Mouse (Mus musculus) intestine, embryonic 14.5 days (tissue): ENCODE data around the gene Slc25a41. TPM values are rescaled to one million over a fixed set of nuclear protein-coding genes. Genes with fewer than 3 reads are reported as not detected.

Experiments
- ATAC-seq: fragments of 200-750 bp; cut with Nextera tagmentation; replicated peaks from 2 replicates; pipeline ENCODE4 v1.8.0; 2017; ENCODE audit warnings: low read depth, moderate number of reproducible peaks, moderate TSS enrichment, moderate library complexity; ENCODE audit not compliant: low FRiP score, low TSS enrichment
- DNase-seq: peaks from one replicate; pipeline ENCODE4 v3.0.0-alpha.2; 2018; ENCODE audit warnings: low spot score
- H3K27ac ChIP-seq: fragments of 300-500 bp; sonication (generic); 2 replicates; pipeline ENCODE4 v1.5.1; 2014; ENCODE audit warnings: low read depth, mild to moderate bottlenecking, control low read depth
- H3K27me3 ChIP-seq: fragments of 300-500 bp; sonication (generic); replicated peaks from 2 replicates; pipeline ENCODE4 v1.6.1; 2014; ENCODE audit warnings: low read length, control low read depth; ENCODE audit not compliant: control insufficient read depth, insufficient read depth
- H3K36me3 ChIP-seq: fragments of 300-500 bp; sonication (generic); 2 replicates; pipeline ENCODE4 v1.6.1; 2014; ENCODE audit warnings: low read length, control low read depth; ENCODE audit not compliant: control insufficient read depth, insufficient read depth
- H3K4me1 ChIP-seq: fragments of 300-500 bp; sonication (generic); replicated peaks from 2 replicates; pipeline ENCODE4 v1.6.1; 2014; ENCODE audit warnings: low read length, control low read depth, mixed read lengths; ENCODE audit not compliant: control insufficient read depth, insufficient read depth
- H3K4me2 ChIP-seq: fragments of 300-500 bp; sonication (generic); 2 replicates; pipeline ENCODE4 v1.6.1; 2014; ENCODE audit warnings: low read length
- H3K4me3 ChIP-seq: fragments of 300-500 bp; sonication (generic); 2 replicates; pipeline ENCODE4 v1.5.1; 2014; ENCODE audit warnings: low read depth, low read length, control low read depth, mixed read lengths
- H3K9ac ChIP-seq: fragments of 300-500 bp; sonication (generic); 2 replicates; pipeline ENCODE4 v1.6.1; 2014; ENCODE audit warnings: mild to moderate bottlenecking, low read length
- H3K9me3 ChIP-seq: fragments of 300-500 bp; sonication (generic); 2 replicates; pipeline ENCODE4 v1.6.1; 2016; ENCODE audit warnings: low read length, control low read depth; ENCODE audit not compliant: control insufficient read depth
- WGBS: fragments of 180-500 bp; shearing (Covaris S2); extraction: QIAGEN DNeasy Blood & Tissue Kit; methylation state at CpG from one replicate; pipeline ENCODE4 v1.1.7; 2014; 5-methylcytosine and 5-hydroxymethylcytosine counted together
- polyA plus RNA-seq: library from polyadenylated mRNA; unstranded; fragments of >200 nt; fragmentation: Nextera tagmentation; extraction: Ambion mirVana; gene quantifications from 2 replicates; pipeline ENCODE4 v1.2.1, GENCODE M21; 2014

The Slc25a41 gene
- polyA plus RNA-seq, 1 experiment from 2014 or later, result not detected

GRCm38 (mm10) chr17:57031661-57032420, 9.6 kb downstream of the Slc25a41 start:
- H3K36me3 ChIP-seq, result peaks cover 23% of the 10 kb centered on the region
- peak; percentile 98 for DNase-seq
- peak overlapping the region; percentile 79 for H3K4me3 ChIP-seq
- peak overlapping the region; percentile 47 for H3K9ac ChIP-seq
- H3K4me2 ChIP-seq, result peak overlapping the region; percentile 65
- under 1% methylated on average over 38 of the region's 38 CpGs for WGBS
- ATAC-seq, result peak; percentile 99
- no peaks in the 10 kb centered on the region for H3K9me3 ChIP-seq
- peak overlapping the region; percentile 83 for H3K27ac ChIP-seq
- peaks cover 13% of the 10 kb centered on the region for H3K4me1 ChIP-seq
- H3K27me3 ChIP-seq, result no peaks in the 10 kb centered on the region

- peak; percentile 0; the same call in 1 of the 2 replicates for ATAC-seq
- H3K27ac ChIP-seq, result peak within 1 kb of the TSS; percentile 93
- WGBS, result under 1% methylated on average over 69 of the region's 99 CpGs
Measured at GRCm38 (mm10) chr17:57030931-57031660, 10.4 kb downstream of the Slc25a41 start, which contains the start of gene Khsrp. Gene Khsrp, minus strand, starts transcription at chr17:57031522.

GRCm38 (mm10) chr17:57029691-57030090, 11.8 kb downstream of the Slc25a41 start:
- peak overlapping the region; percentile 85 for H3K4me2 ChIP-seq
- peak overlapping the region; percentile 99 for H3K9ac ChIP-seq
- no peak overlapping the region for H3K27ac ChIP-seq

More at GRCm38 (mm10) chr17:57030931-57031660, 10.4 kb downstream of the Slc25a41 start, which contains the start of gene Khsrp:
- DNase-seq, result peak; percentile 64
- peak within 1 kb of the TSS; percentile 85 for H3K4me2 ChIP-seq
- H3K9ac ChIP-seq, result peak within 1 kb of the TSS; percentile 99
- H3K4me1 ChIP-seq, result peaks cover 13% of the 10 kb centered on the region
- H3K4me3 ChIP-seq, result peak within 1 kb of the TSS; percentile 79
- no peaks in the 10 kb centered on the region for H3K9me3 ChIP-seq
- no peaks in the 10 kb centered on the region for H3K27me3 ChIP-seq
- peaks cover 31% of the 10 kb centered on the region for H3K36me3 ChIP-seq

GRCm38 (mm10) chr17:57027471-57027870, 14.0 kb downstream of the Slc25a41 start:
- no peak overlapping the region for H3K4me2 ChIP-seq
- DNase-seq (no peak), ATAC-seq (no peak)
- H3K27ac ChIP-seq, result no peak overlapping the region
- no peak overlapping the region for H3K4me3 ChIP-seq
- peaks cover 13% of the 10 kb centered on the region for H3K4me1 ChIP-seq
- H3K9ac ChIP-seq, result no peak overlapping the region
- WGBS, result 86% methylated on average over 4 of the region's 4 CpGs
- H3K27me3 ChIP-seq, result no peaks in the 10 kb centered on the region
- H3K36me3 ChIP-seq, result peaks cover 67% of the 10 kb centered on the region
- H3K9me3 ChIP-seq, result no peaks in the 10 kb centered on the region

More at GRCm38 (mm10) chr17:57029691-57030090, 11.8 kb downstream of the Slc25a41 start:
- H3K9me3 ChIP-seq, result no peaks in the 10 kb centered on the region
- no peaks in the 10 kb centered on the region for H3K27me3 ChIP-seq
- H3K4me3 ChIP-seq, result peak overlapping the region; percentile 79
- WGBS, result 29% methylated on average over 8 of the region's 8 CpGs
- H3K4me1 ChIP-seq, result peaks cover 13% of the 10 kb centered on the region
- no peak for DNase-seq
- no peak for ATAC-seq
- H3K36me3 ChIP-seq, result peaks cover 45% of the 10 kb centered on the region

GRCm38 (mm10) chr17:57020960-57021359, 20.5 kb downstream of the Slc25a41 start:
- ATAC-seq, result no peak
- peaks cover 62% of the 10 kb centered on the region for H3K36me3 ChIP-seq
- no peaks in the 10 kb centered on the region for H3K9me3 ChIP-seq
- H3K27me3 ChIP-seq, result no peaks in the 10 kb centered on the region
- no peak overlapping the region for H3K27ac ChIP-seq
- no peaks in the 10 kb centered on the region for H3K4me1 ChIP-seq
- H3K9ac ChIP-seq, result no peak overlapping the region
- DNase-seq, result no peak
- H3K4me2 ChIP-seq, result no peak overlapping the region
- WGBS, result 93% methylated on average over 5 of the region's 5 CpGs
- no peak overlapping the region for H3K4me3 ChIP-seq

GRCm38 (mm10) chr17:57019693-57020092, 21.8 kb downstream of the Slc25a41 start:
- WGBS, result 89% methylated on average over 2 of the region's 2 CpGs
- H3K27me3 ChIP-seq, result no peaks in the 10 kb centered on the region
- no peak overlapping the region for H3K27ac ChIP-seq
- DNase-seq (no peak), ATAC-seq (no peak)
- no peaks in the 10 kb centered on the region for H3K4me1 ChIP-seq
- no peaks in the 10 kb centered on the region for H3K9me3 ChIP-seq
- no peak overlapping the region for H3K4me2 ChIP-seq
- H3K9ac ChIP-seq, result no peak overlapping the region
- H3K4me3 ChIP-seq, result no peak overlapping the region
- peaks cover 50% of the 10 kb centered on the region for H3K36me3 ChIP-seq

- 69% methylated on average over 13 of the region's 13 CpGs for WGBS
- no peak for DNase-seq
- H3K4me2 ChIP-seq, result peak overlapping the region; percentile 79
- peaks cover 11% of the 10 kb centered on the region; the same call in 1 of the 2 replicates for H3K4me1 ChIP-seq
- peak overlapping the region; percentile 93 for H3K27ac ChIP-seq
- peak overlapping the region; percentile 77 for H3K9ac ChIP-seq
- peaks cover 20% of the 10 kb centered on the region for H3K36me3 ChIP-seq
- ATAC-seq, result no peak
- H3K27me3 ChIP-seq, result no peaks in the 10 kb centered on the region
- H3K9me3 ChIP-seq, result no peaks in the 10 kb centered on the region
- peak overlapping the region; percentile 65 for H3K4me3 ChIP-seq
Measured at GRCm38 (mm10) chr17:57012245-57012795, 29.1 kb downstream of the Slc25a41 start.
